Mouse (Mus musculus) thymus, postnatal 4 days (tissue): ENCODE measurements around the gene Gm13277.
"Not testable (repeated sequence)": the region's sequence is repeated elsewhere in the genome, so short reads cannot be mapped to it uniquely, and the experiment has no call there.

Source experiments
- DNase-seq: peaks from one replicate; pipeline ENCODE4 v3.0.0; 2021

Gene Gm13277

GRCm38 (mm10) chr4:88788402-88788801 lies at the start of gene Gm13277:
Gm13277 (plus strand) TSS chr4:88788632.
- peak; percentile 74 for DNase-seq

- no peak for DNase-seq
Observed at GRCm38 (mm10) chr4:88739036-88739435, 49.4 kb upstream of the Gm13277 start.

GRCm38 (mm10) chr4:88741426-88741825 lies 47.0 kb upstream of the Gm13277 start:
- DNase-seq = no peak

- no peak for DNase-seq
Observed at GRCm38 (mm10) chr4:88742771-88743371, 45.6 kb upstream of the Gm13277 start.

GRCm38 (mm10) chr4:88744207-88744606 lies 44.2 kb upstream of the Gm13277 start:
- DNase-seq = no peak

- no peak for DNase-seq
Observed at GRCm38 (mm10) chr4:88749926-88750325, 38.5 kb upstream of the Gm13277 start.

- DNase-seq = peak; percentile 69
Observed at GRCm38 (mm10) chr4:88754818-88755340, 33.6 kb upstream of the Gm13277 start, which contains the start of gene Gm13271. Gm13271 (plus strand) TSS chr4:88754868.

GRCm38 (mm10) chr4:88756581-88757513 lies 31.6 kb upstream of the Gm13277 start:
- peak; percentile 37 for DNase-seq

- peak; percentile 87 for DNase-seq
Observed at GRCm38 (mm10) chr4:88757628-88758031, 30.8 kb upstream of the Gm13277 start.

- not testable (repeated sequence) for DNase-seq
Observed at GRCm38 (mm10) chr4:88758751-88759150, 29.7 kb upstream of the Gm13277 start.

- DNase-seq = peak; percentile 38
Observed at GRCm38 (mm10) chr4:88759610-88760268, 28.7 kb upstream of the Gm13277 start, which contains the start of gene Gm13283. Gm13283 (plus strand) TSS chr4:88760119.

GRCm38 (mm10) chr4:88760431-88760830 lies 28.0 kb upstream of the Gm13277 start:
- peak; percentile 54 for DNase-seq

- peak; percentile 91 for DNase-seq
Observed at GRCm38 (mm10) chr4:88761776-88762175, 26.7 kb upstream of the Gm13277 start.

GRCm38 (mm10) chr4:88762341-88762740 lies 26.1 kb upstream of the Gm13277 start:
- not testable (repeated sequence) for DNase-seq

GRCm38 (mm10) chr4:88763384-88764018 lies 24.9 kb upstream of the Gm13277 start:
- peak; percentile 22 for DNase-seq

- DNase-seq = not testable (repeated sequence)
Observed at GRCm38 (mm10) chr4:88773534-88773933, 14.9 kb upstream of the Gm13277 start, which contains the start of gene Gm13290. Gm13290 (plus strand) TSS chr4:88773834.

GRCm38 (mm10) chr4:88776622-88777021 lies 11.8 kb upstream of the Gm13277 start, which contains the start of gene Gm13289:
Gm13289 (plus strand) TSS chr4:88776922.
- not testable (repeated sequence) for DNase-seq

GRCm38 (mm10) chr4:88779550-88779949 lies 8.9 kb upstream of the Gm13277 start, which contains the start of gene Gm13272:
Gm13272 (plus strand) TSS chr4:88779850.
- DNase-seq = not testable (repeated sequence)

GRCm38 (mm10) chr4:88780320-88780719 lies 8.1 kb upstream of the Gm13277 start:
- DNase-seq = peak; percentile 14

- DNase-seq = not testable (repeated sequence)
Observed at GRCm38 (mm10) chr4:88781831-88782230, 6.6 kb upstream of the Gm13277 start, which contains the start of gene Ifnz. Ifnz (plus strand) TSS chr4:88782131.

- DNase-seq = not testable (repeated sequence)
Observed at GRCm38 (mm10) chr4:88782335-88782734, 6.1 kb upstream of the Gm13277 start.

- not testable (repeated sequence) for DNase-seq
Observed at GRCm38 (mm10) chr4:88785409-88785808, 3.0 kb upstream of the Gm13277 start, which contains the start of gene Gm13276. Gm13276 (plus strand) TSS chr4:88785709.
